Mouse (Mus musculus): ENCODE measurements at regions not wholly inside any gene's neighbourhood (a gene's known extent, or its start where the extent isn't known, plus 50 kb on each side); places are given as distances from the start of the nearest gene placed in this dataset.
A peak's percentile ranks its signal among the peaks of the same experiment; 100 is the strongest.

GRCm38 (mm10) chr5:111590619-111591081 lies 143.1 kb upstream of the Gm26897 start:
- H3K9ac ChIP-seq (replicated peaks; ENCODE audit: low read length), result no peak overlapping the region
- H3K36me3 ChIP-seq (ENCODE audit: insufficient read depth, low read length), result no peaks in the 10 kb centered on the region
- H3K4me2 ChIP-seq (replicated peaks; ENCODE audit: low read depth, low read length), result no peak overlapping the region
- peaks cover 4% of the 10 kb centered on the region; the same call in 1 of the 2 replicates for H3K27me3 ChIP-seq (ENCODE audit: insufficient read depth, low read length)
- H3K4me3 ChIP-seq (ENCODE audit: low read length), result no peak overlapping the region
- H3K9me3 ChIP-seq (ENCODE audit: low read length), result no peaks in the 10 kb centered on the region
- H3K4me1 ChIP-seq (ENCODE audit: insufficient read depth, low read length), result peaks cover 6% of the 10 kb centered on the region
- WGBS, result 9% methylated on average over 4 of the region's 4 CpGs
- peak overlapping the region; percentile 52; the same call in 1 of the 2 replicates for H3K27ac ChIP-seq (ENCODE audit: low read length)
- peak; percentile 66; the same call in 1 of the 2 replicates for ATAC-seq (ENCODE audit: low FRiP score, low TSS enrichment)

- Histone ChIP-seq H3K4me3 (ENCODE audit: low read length) (no peak overlapping the region), H3K4me2 (replicated peaks; ENCODE audit: low read depth, low read length) (no peak overlapping the region), H3K9me3 (ENCODE audit: low read length) (no peaks in the 10 kb centered on the region), H3K27ac (ENCODE audit: low read length) (no peak overlapping the region), H3K9ac (replicated peaks; ENCODE audit: low read length) (no peak overlapping the region), H3K4me1 (ENCODE audit: insufficient read depth, low read length) (peaks cover 6% of the 10 kb centered on the region), H3K27me3 (ENCODE audit: insufficient read depth, low read length) (no peaks in the 10 kb centered on the region), H3K36me3 (ENCODE audit: insufficient read depth, low read length) (no peaks in the 10 kb centered on the region)
- ATAC-seq (ENCODE audit: low FRiP score, low TSS enrichment), result no peak
- 55% methylated on average over 4 of the region's 4 CpGs for whole genome bisulfite sequencing
These were observed 140.9 kb upstream of the Gm26897 start for GRCm38 (mm10) chr5:111592807-111593206.

GRCm38 (mm10) chr5:111594111-111594510 lies 139.6 kb upstream of the Gm26897 start:
- Histone ChIP-seq H3K9ac (replicated peaks; ENCODE audit: low read length) (no peak overlapping the region), H3K36me3 (ENCODE audit: insufficient read depth, low read length) (no peaks in the 10 kb centered on the region), H3K4me3 (ENCODE audit: low read length) (no peak overlapping the region), H3K27me3 (ENCODE audit: insufficient read depth, low read length) (no peaks in the 10 kb centered on the region), H3K4me1 (ENCODE audit: insufficient read depth, low read length) (peaks cover 9% of the 10 kb centered on the region), H3K27ac (ENCODE audit: low read length) (no peak overlapping the region), H3K4me2 (replicated peaks; ENCODE audit: low read depth, low read length) (no peak overlapping the region), H3K9me3 (ENCODE audit: low read length) (no peaks in the 10 kb centered on the region)
- 61% methylated on average over 5 of the region's 5 CpGs for WGBS
- ATAC-seq (ENCODE audit: low FRiP score, low TSS enrichment), result no peak

- Histone ChIP-seq H3K9ac (replicated peaks; ENCODE audit: low read length) (no peak overlapping the region), H3K27ac (ENCODE audit: low read length) (no peak overlapping the region), H3K4me3 (ENCODE audit: low read length) (no peak overlapping the region), H3K36me3 (ENCODE audit: insufficient read depth, low read length) (no peaks in the 10 kb centered on the region), H3K27me3 (ENCODE audit: insufficient read depth, low read length) (no peaks in the 10 kb centered on the region), H3K4me1 (ENCODE audit: insufficient read depth, low read length) (peaks cover 9% of the 10 kb centered on the region), H3K4me2 (replicated peaks; ENCODE audit: low read depth, low read length) (no peak overlapping the region), H3K9me3 (ENCODE audit: low read length) (no peaks in the 10 kb centered on the region)
- no peak for ATAC-seq (ENCODE audit: low FRiP score, low TSS enrichment)
- 60% methylated on average over 12 of the region's 12 CpGs for WGBS
These were observed 138.3 kb upstream of the Gm26897 start for GRCm38 (mm10) chr5:111595438-111595837.

GRCm38 (mm10) chr5:111597733-111598132 lies 136.0 kb upstream of the Gm26897 start:
- 51% methylated on average over 2 of the region's 2 CpGs for WGBS
- Histone ChIP-seq H3K9ac (replicated peaks; ENCODE audit: low read length) (no peak overlapping the region), H3K27ac (ENCODE audit: low read length) (0 out of 2 replicates have a peak overlapping the region, but pooled peaks have one; percentile 8), H3K4me1 (ENCODE audit: insufficient read depth, low read length) (0 out of 2 replicates have a peak, but pooled peaks cover 3% of the 10 kb centered on the region), H3K36me3 (ENCODE audit: insufficient read depth, low read length) (no peaks in the 10 kb centered on the region), H3K4me3 (ENCODE audit: low read length) (no peak overlapping the region), H3K4me2 (replicated peaks; ENCODE audit: low read depth, low read length) (no peak overlapping the region), H3K27me3 (ENCODE audit: insufficient read depth, low read length) (no peaks in the 10 kb centered on the region), H3K9me3 (ENCODE audit: low read length) (no peaks in the 10 kb centered on the region)
- ATAC-seq (ENCODE audit: low FRiP score, low TSS enrichment), result no peak

- 0 out of 2 replicates have a peak, but pooled peaks cover 3% of the 10 kb centered on the region for H3K4me1 ChIP-seq (ENCODE audit: insufficient read depth, low read length)
- 72% methylated on average over 22 of the region's 26 CpGs for WGBS
- H3K4me3 ChIP-seq (ENCODE audit: low read length), result no peak overlapping the region
- H3K9me3 ChIP-seq (ENCODE audit: low read length), result no peaks in the 10 kb centered on the region
- no peak overlapping the region for H3K27ac ChIP-seq (ENCODE audit: low read length)
- H3K9ac ChIP-seq (replicated peaks; ENCODE audit: low read length), result no peak overlapping the region
- ATAC-seq (ENCODE audit: low FRiP score, low TSS enrichment), result peak; percentile 7; the same call in 1 of the 2 replicates
- no peak overlapping the region for H3K4me2 ChIP-seq (replicated peaks; ENCODE audit: low read depth, low read length)
- no peaks in the 10 kb centered on the region for H3K36me3 ChIP-seq (ENCODE audit: insufficient read depth, low read length)
- no peaks in the 10 kb centered on the region for H3K27me3 ChIP-seq (ENCODE audit: insufficient read depth, low read length)
These were observed 131.8 kb upstream of the Gm26897 start for GRCm38 (mm10) chr5:111601711-111602521.

- ATAC-seq (ENCODE audit: low FRiP score, low TSS enrichment), result no peak
- no peaks in the 10 kb centered on the region for H3K9me3 ChIP-seq (ENCODE audit: low read length)
- no peak overlapping the region for H3K27ac ChIP-seq (ENCODE audit: low read length)
- 0 out of 2 replicates have a peak, but pooled peaks cover under 1% of the 10 kb centered on the region for H3K27me3 ChIP-seq (ENCODE audit: insufficient read depth, low read length)
- no peaks in the 10 kb centered on the region for H3K4me1 ChIP-seq (ENCODE audit: insufficient read depth, low read length)
- H3K9ac ChIP-seq (replicated peaks; ENCODE audit: low read length), result no peak overlapping the region
- WGBS, result 53% methylated on average over 1 of the region's 1 CpGs
- H3K4me2 ChIP-seq (replicated peaks; ENCODE audit: low read depth, low read length), result no peak overlapping the region
- H3K36me3 ChIP-seq (ENCODE audit: insufficient read depth, low read length), result no peaks in the 10 kb centered on the region
- H3K4me3 ChIP-seq (ENCODE audit: low read length), result no peak overlapping the region
These were observed 120.0 kb upstream of the Gm26897 start for GRCm38 (mm10) chr5:111613687-111614086.

- H3K4me3 ChIP-seq (ENCODE audit: low read length), result no peak overlapping the region
- no peak overlapping the region for H3K27ac ChIP-seq (ENCODE audit: low read length)
- no peaks in the 10 kb centered on the region for H3K9me3 ChIP-seq (ENCODE audit: low read length)
- 0 out of 2 replicates have a peak, but pooled peaks have one; percentile 29 for ATAC-seq (ENCODE audit: low FRiP score, low TSS enrichment)
- H3K4me1 ChIP-seq (ENCODE audit: insufficient read depth, low read length), result no peaks in the 10 kb centered on the region; the same call in 1 of the 2 replicates
- H3K4me2 ChIP-seq (replicated peaks; ENCODE audit: low read depth, low read length), result no peak overlapping the region
- no peak overlapping the region for H3K9ac ChIP-seq (replicated peaks; ENCODE audit: low read length)
- H3K36me3 ChIP-seq (ENCODE audit: insufficient read depth, low read length), result no peaks in the 10 kb centered on the region
- 0 out of 2 replicates have a peak, but pooled peaks cover 7% of the 10 kb centered on the region for H3K27me3 ChIP-seq (ENCODE audit: insufficient read depth, low read length)
- WGBS, result 43% methylated on average over 7 of the region's 9 CpGs
These were observed 113.8 kb upstream of the Gm26897 start for GRCm38 (mm10) chr5:111619974-111620373.

- Histone ChIP-seq H3K36me3 (ENCODE audit: insufficient read depth, low read length) (no peaks in the 10 kb centered on the region), H3K27ac (ENCODE audit: low read length) (no peak overlapping the region), H3K9ac (replicated peaks; ENCODE audit: low read length) (no peak overlapping the region), H3K4me2 (replicated peaks; ENCODE audit: low read depth, low read length) (no peak overlapping the region), H3K9me3 (ENCODE audit: low read length) (no peaks in the 10 kb centered on the region), H3K4me1 (ENCODE audit: insufficient read depth, low read length) (no peaks in the 10 kb centered on the region; the same call in 1 of the 2 replicates), H3K4me3 (ENCODE audit: low read length) (no peak overlapping the region), H3K27me3 (ENCODE audit: insufficient read depth, low read length) (0 out of 2 replicates have a peak, but pooled peaks cover 7% of the 10 kb centered on the region)
- 71% methylated on average over 6 of the region's 6 CpGs for WGBS
- ATAC-seq (ENCODE audit: low FRiP score, low TSS enrichment), result no peak
These were observed 113.1 kb upstream of the Gm26897 start for GRCm38 (mm10) chr5:111620626-111621025.

- H3K9me3 ChIP-seq (ENCODE audit: low read length), result no peaks in the 10 kb centered on the region
- 81% methylated on average over 5 of the region's 5 CpGs for WGBS
- H3K4me3 ChIP-seq (ENCODE audit: low read length), result no peak overlapping the region
- no peak overlapping the region for H3K9ac ChIP-seq (replicated peaks; ENCODE audit: low read length)
- no peak overlapping the region for H3K27ac ChIP-seq (ENCODE audit: low read length)
- H3K4me2 ChIP-seq (replicated peaks; ENCODE audit: low read depth, low read length), result no peak overlapping the region
- 0 out of 2 replicates have a peak, but pooled peaks cover 7% of the 10 kb centered on the region for H3K27me3 ChIP-seq (ENCODE audit: insufficient read depth, low read length)
- no peak for ATAC-seq (ENCODE audit: low FRiP score, low TSS enrichment)
- H3K36me3 ChIP-seq (ENCODE audit: insufficient read depth, low read length), result no peaks in the 10 kb centered on the region
- H3K4me1 ChIP-seq (ENCODE audit: insufficient read depth, low read length), result no peaks in the 10 kb centered on the region; the same call in 1 of the 2 replicates
These were observed 111.2 kb upstream of the Gm26897 start for GRCm38 (mm10) chr5:111622481-111622880.
